Mouse (Mus musculus): ENCODE measurements around the gene Ptpn9. TPM values are rescaled to one million over a fixed set of nuclear protein-coding genes. Genes with fewer than 3 reads are reported as not detected.

Gene Ptpn9
- total and polyA plus RNA-seq, 3 experiments: 10.4 to 21.3 (median 10.4) TPM

- peaks cover 3% of the 10 kb centered on the region for H3K9me3 ChIP-seq (replicated peaks; ENCODE audit: low read length)
- peaks cover 26 to 67% of the 10 kb centered on the region in 2 experiments for H3K36me3 ChIP-seq (replicated peaks in 1 of 2; ENCODE audit: control insufficient read depth in 1 of 2, insufficient read depth in 1 of 2, low read length in 1 of 2)
- H3K27ac ChIP-seq (ENCODE audit: insufficient read depth, low read depth): no peak overlapping the region
- no peaks in the 10 kb centered on the region for H3K79me2 ChIP-seq (replicated peaks; ENCODE audit: control insufficient read depth, extremely low read depth, insufficient read depth, poor library complexity, severe bottlenecking)
- H3K4me2 ChIP-seq (ENCODE audit: insufficient read depth, low read depth, poor library complexity, severe bottlenecking): no peak overlapping the region
- in situ Hi-C loops (cut with MboI; ENCODE audit: low pct_ligation_motif_present, low pct_unique_long_range_greater_than_20kb, low sequenced_read_pairs): no loop called here
- dilution Hi-C loops (cut with MboI; ENCODE audit: extremely low pct_ligation_motif_present, extremely low pct_unique_long_range_greater_than_20kb, low sequenced_read_pairs): no loop called here
- no peak overlapping the region for H3K4me3 ChIP-seq (replicated peaks in 1 of 3; ENCODE audit: low read depth in 2 of 3, low read length in 2 of 3, poor library complexity in 1 of 3)
- no peak for TF ChIP-seq USF1 (IDR thresholded peaks at IDR 0.05; ENCODE audit: low read depth, low read length)
- peak in 1 of 2 experiments; percentile 15; a peak in 2 of 4 replicates for TF ChIP-seq CTCF (conservative IDR thresholded peaks at IDR 0.05 in 1 of 2, IDR thresholded peaks at IDR 0.05 in 1 of 2; ENCODE audit: low read depth in 2 of 2, low read length in 2 of 2)
- no peak overlapping the region for H3K9ac ChIP-seq (ENCODE audit: insufficient read depth, low read depth)
- peaks cover 0 to 7% of the 10 kb centered on the region in 2 experiments; a peak in 1 of 4 replicates for H3K4me1 ChIP-seq (ENCODE audit: control insufficient read depth in 1 of 2, insufficient read depth in 2 of 2)
- DNase-seq (ENCODE audit: extremely low read depth): no peak
- H3K27me3 ChIP-seq (replicated peaks): no peaks in the 10 kb centered on the region
Observed at GRCm38 (mm10) chr9:56961591-56961990, 33.1 kb upstream of the Ptpn9 start.

- no peak overlapping the region for H3K9ac ChIP-seq (ENCODE audit: insufficient read depth, low read depth)
- no peaks in the 10 kb centered on the region for H3K9me3 ChIP-seq (replicated peaks; ENCODE audit: low read length)
- in situ Hi-C loops (cut with MboI; ENCODE audit: low pct_ligation_motif_present, low pct_unique_long_range_greater_than_20kb, low sequenced_read_pairs): no loop called here
- H3K4me1 ChIP-seq (ENCODE audit: control insufficient read depth in 1 of 2, insufficient read depth in 2 of 2): 0 out of 4 replicates have a peak, but pooled peaks cover 0 to 3% of the 10 kb centered on the region in 2 experiments
- dilution Hi-C loops (cut with MboI; ENCODE audit: extremely low pct_ligation_motif_present, extremely low pct_unique_long_range_greater_than_20kb, low sequenced_read_pairs): no loop called here
- H3K27ac ChIP-seq (ENCODE audit: insufficient read depth, low read depth): no peak overlapping the region
- H3K4me3 ChIP-seq (replicated peaks in 1 of 3; ENCODE audit: low read depth in 2 of 3, low read length in 2 of 3, poor library complexity in 1 of 3): no peak overlapping the region
- peaks cover 25 to 73% of the 10 kb centered on the region in 2 experiments for H3K36me3 ChIP-seq (replicated peaks in 1 of 2; ENCODE audit: control insufficient read depth in 1 of 2, insufficient read depth in 1 of 2, low read length in 1 of 2)
- TF ChIP-seq POLR2AphosphoS2 (IDR thresholded peaks at IDR 0.05; ENCODE audit: low read depth, low read length): no peak
- no peak for TF ChIP-seq IRF4 (IDR thresholded peaks at IDR 0.05; ENCODE audit: low read depth, low read length)
- no peak for TF ChIP-seq TCF12 (IDR thresholded peaks at IDR 0.05; ENCODE audit: low read depth, low read length)
- H3K4me2 ChIP-seq (ENCODE audit: insufficient read depth, low read depth, poor library complexity, severe bottlenecking): no peak overlapping the region
- no peak for DNase-seq (ENCODE audit: extremely low read depth)
- H3K27me3 ChIP-seq (replicated peaks): no peaks in the 10 kb centered on the region
- no peaks in the 10 kb centered on the region for H3K79me2 ChIP-seq (replicated peaks; ENCODE audit: control insufficient read depth, extremely low read depth, insufficient read depth, poor library complexity, severe bottlenecking)
Observed at GRCm38 (mm10) chr9:56970158-56970557, 24.6 kb upstream of the Ptpn9 start.

DNA sequence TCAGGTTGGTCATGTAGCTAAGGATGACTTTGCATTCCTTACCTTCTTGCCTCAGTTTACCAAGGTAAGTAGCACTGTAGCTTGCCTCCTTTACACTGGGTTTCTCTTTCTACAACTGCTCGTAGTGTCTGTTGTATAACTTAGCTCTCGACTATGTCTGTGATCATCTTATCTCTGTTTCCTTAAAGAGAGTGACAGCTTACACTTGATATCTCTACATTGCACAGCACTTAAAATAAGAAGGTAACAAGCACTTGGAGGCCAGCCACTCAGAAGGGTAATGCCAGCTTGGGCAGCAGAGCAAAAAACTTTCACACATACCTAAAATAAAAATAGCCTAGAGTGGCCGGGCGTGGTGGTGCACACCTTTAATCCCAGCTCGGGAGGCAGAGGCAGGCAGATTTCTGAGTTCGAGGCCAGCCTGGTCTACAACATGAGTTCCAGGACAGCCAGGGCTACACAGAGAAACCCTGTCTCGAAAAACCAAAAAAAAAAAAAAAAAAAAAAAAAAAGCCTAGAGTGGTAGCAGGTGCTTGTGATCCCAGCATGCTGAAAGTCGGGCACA is 20.7 kb upstream of the Ptpn9 start:
- TF ChIP-seq CHD2 (IDR thresholded peaks at IDR 0.05; ENCODE audit: low read length): no peak
- no peak for TF ChIP-seq JUN (IDR thresholded peaks at IDR 0.05; ENCODE audit: insufficient read depth, low read depth, low read length)
- no peak for TF ChIP-seq ZKSCAN1 (IDR thresholded peaks at IDR 0.05; ENCODE audit: borderline replicate concordance, low read depth, low read length)
- no peak for TF ChIP-seq ELF1 (IDR thresholded peaks at IDR 0.05; ENCODE audit: low read depth, low read length)
- TF ChIP-seq USF2 (conservative IDR thresholded peaks at IDR 0.05; ENCODE audit: low read depth, low read length): no peak
- TF ChIP-seq BHLHE40 (IDR thresholded peaks at IDR 0.05; ENCODE audit: low read depth, low read length): no peak
- TF ChIP-seq RAD21 (IDR thresholded peaks at IDR 0.05; ENCODE audit: low read depth, low read length): no peak
- no peak overlapping the region for H3K4me3 ChIP-seq (replicated peaks in 1 of 3; ENCODE audit: low read depth in 2 of 3, low read length in 2 of 3, poor library complexity in 1 of 3)
- H3K79me2 ChIP-seq (replicated peaks; ENCODE audit: control insufficient read depth, extremely low read depth, insufficient read depth, poor library complexity, severe bottlenecking): no peaks in the 10 kb centered on the region
- no peak overlapping the region for H3K27ac ChIP-seq (ENCODE audit: insufficient read depth, low read depth)
- H3K4me2 ChIP-seq (ENCODE audit: insufficient read depth, low read depth, poor library complexity, severe bottlenecking): no peak overlapping the region
- no peak for DNase-seq (ENCODE audit: extremely low read depth)
- in situ Hi-C loops (cut with MboI; ENCODE audit: low pct_ligation_motif_present, low pct_unique_long_range_greater_than_20kb, low sequenced_read_pairs) (no loop called here), dilution Hi-C loops (cut with MboI; ENCODE audit: extremely low pct_ligation_motif_present, extremely low pct_unique_long_range_greater_than_20kb, low sequenced_read_pairs) (no loop called here)
- H3K27me3 ChIP-seq (replicated peaks): no peaks in the 10 kb centered on the region
- H3K9ac ChIP-seq (ENCODE audit: insufficient read depth, low read depth): no peak overlapping the region
- H3K36me3 ChIP-seq (replicated peaks in 1 of 2; ENCODE audit: control insufficient read depth in 1 of 2, insufficient read depth in 1 of 2, low read length in 1 of 2): peaks cover 21 to 68% of the 10 kb centered on the region in 2 experiments
- peaks cover 0 to 7% of the 10 kb centered on the region in 2 experiments; a peak in 1 of 4 replicates for H3K4me1 ChIP-seq (ENCODE audit: control insufficient read depth in 1 of 2, insufficient read depth in 2 of 2)
- no peaks in the 10 kb centered on the region for H3K9me3 ChIP-seq (replicated peaks; ENCODE audit: low read length)

Measured in CH12.LX (cell line).